ENCODE assay signal across 16 mouse cellular contexts in the genomic region with DNA sequence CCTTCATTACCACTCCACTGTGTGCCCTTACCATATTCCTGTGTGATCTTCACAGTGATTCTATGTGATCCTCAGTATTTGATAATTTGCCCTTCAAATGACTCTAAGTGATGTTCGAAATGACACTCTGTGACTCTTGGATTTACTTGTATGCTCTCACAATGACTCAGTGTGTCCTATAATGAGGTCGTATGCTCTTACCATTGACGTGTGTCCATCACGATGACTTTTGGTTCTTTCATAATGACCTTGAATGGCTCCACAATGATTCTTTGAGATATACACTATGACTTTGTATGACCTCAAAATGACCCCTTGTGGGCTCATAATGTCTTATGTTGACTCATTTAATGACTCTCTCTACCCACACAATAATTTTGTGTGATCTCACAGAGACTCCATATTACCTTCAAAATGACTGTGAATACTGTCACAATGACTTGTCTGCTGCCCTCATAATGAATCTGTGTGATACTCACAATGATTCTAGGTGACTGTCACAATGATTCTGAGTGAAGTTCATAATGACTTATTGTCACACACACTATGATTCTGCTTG.
DNase-seq lines count a peak whose midpoint lies in the region; TF ChIP-seq lines count a peak whose summit lies in the region.
"Had no signal": no experiment of that assay in that cellular context is flagged by ENCODE, and none has a peak within 500 bp of the region (broad histone marks: within the 10 kb centered on the region; RNA-seq: fewer than 3 reads in every experiment).

No protein-coding gene starts in this region.

- H3K4me1 ChIP-seq in CH12.LX (ENCODE audit: control insufficient read depth in 1 of 2, insufficient read depth in 2 of 2): peaks cover 0 to 8% of the 10 kb centered on the region in 2 experiments; a peak in 2 of 4 replicates

- dilution Hi-C loops in CH12.LX (cut with MboI; ENCODE audit: extremely low pct_ligation_motif_present, extremely low pct_unique_long_range_greater_than_20kb, low sequenced_read_pairs): no loop called here

- H3K36me3 ChIP-seq in CH12.LX (replicated peaks in 1 of 2; ENCODE audit: control insufficient read depth in 1 of 2, insufficient read depth in 1 of 2, low read length in 1 of 2): no peaks in the 10 kb centered on the region
- H3K36me3 ChIP-seq: G1E had no signal

- H3K4me3 ChIP-seq in CH12.LX (replicated peaks in 1 of 3; ENCODE audit: low read depth in 2 of 3, low read length in 2 of 3, poor library complexity in 1 of 3): no peak overlapping the region

- no peak overlapping the region for H3K4me2 ChIP-seq in CH12.LX (ENCODE audit: insufficient read depth, low read depth, poor library complexity, severe bottlenecking)

- no peaks in the 10 kb centered on the region for H3K9me3 ChIP-seq in CH12.LX (replicated peaks; ENCODE audit: low read length)
- H3K9me3 ChIP-seq: G1E had no signal

- H3K27ac ChIP-seq in CH12.LX (ENCODE audit: insufficient read depth, low read depth): no peak overlapping the region

- TF ChIP-seq EP300 in CH12.LX (IDR thresholded peaks at IDR 0.05; ENCODE audit: low read length): peak; percentile 85

- no peak for TF ChIP-seq CTCF in CH12.LX (conservative IDR thresholded peaks at IDR 0.05 in 1 of 2, IDR thresholded peaks at IDR 0.05 in 1 of 2; ENCODE audit: low read depth in 2 of 2, low read length in 2 of 2)

- H3K79me2 ChIP-seq in CH12.LX (replicated peaks; ENCODE audit: control insufficient read depth, extremely low read depth, insufficient read depth, poor library complexity, severe bottlenecking): no peaks in the 10 kb centered on the region

- no peak for TF ChIP-seq RAD21 in CH12.LX (IDR thresholded peaks at IDR 0.05; ENCODE audit: low read depth, low read length)

- peak; percentile 56 for DNase-seq in CH12.LX (ENCODE audit: extremely low read depth)
- no peak for DNase-seq in c-Kit-positive CD71-positive TER-119-positive erythroid progenitor cells, embryonic 14.5 days (ENCODE audit: low spot score)
- DNase-seq: adrenal gland, adult 2 months; adrenal gland, adult 8-10 months; adrenal gland, postnatal 10 days; adrenal gland, postnatal 14 days; adrenal gland, postnatal 25 days; adrenal gland, postnatal 36 days; B cell, adult 2 months; cerebellum, adult 11 months; cerebellum, adult 11-12 months; cerebellum, adult 18-20 months; cerebellum, adult 2 months; cerebellum, adult 8-10 months; cerebellum, adult 9-10 months had no signal

- H3K9ac ChIP-seq in CH12.LX (ENCODE audit: insufficient read depth, low read depth): no peak overlapping the region

- TF ChIP-seq POLR2A in CH12.LX (IDR thresholded peaks at IDR 0.05; ENCODE audit: low read depth, low read length): no peak

- in situ Hi-C loops in CH12.LX (cut with MboI; ENCODE audit: low pct_ligation_motif_present, low pct_unique_long_range_greater_than_20kb, low sequenced_read_pairs): no loop called here

- H3K27me3 ChIP-seq in CH12.LX (replicated peaks): no peaks in the 10 kb centered on the region

TF ChIP-seq in CH12.LX, 34 proteins besides CTCF, POLR2A, EP300 and RAD21:
- TF ChIP-seq MAX (IDR thresholded peaks at IDR 0.05; ENCODE audit: low read length) (0 out of 2 replicates have a peak, but pooled peaks have one; percentile 18), RCOR1 (conservative IDR thresholded peaks at IDR 0.05; ENCODE audit: low read depth, low read length) (peak; percentile 81; the same call in 1 of the 2 replicates), MXI1 (IDR thresholded peaks at IDR 0.05; ENCODE audit: low read depth, low read length) (no peak), TBP (conservative IDR thresholded peaks at IDR 0.05; ENCODE audit: low read depth, low read length) (no peak), MYC (IDR thresholded peaks at IDR 0.05; ENCODE audit: low read depth, low read length) (no peak), BHLHE40 (IDR thresholded peaks at IDR 0.05; ENCODE audit: low read depth, low read length) (peak; percentile 75), MAFK (IDR thresholded peaks at IDR 0.05; ENCODE audit: insufficient replicate concordance, low read length) (peak; percentile 58; the same call in 1 of the 2 replicates), UBTF (IDR thresholded peaks at IDR 0.05; ENCODE audit: low read depth, low read length) (peak; percentile 65; the same call in 1 of the 2 replicates), E2F4 (IDR thresholded peaks at IDR 0.05; ENCODE audit: insufficient replicate concordance, low read depth, low read length) (no peak), JUND (conservative IDR thresholded peaks at IDR 0.05; ENCODE audit: low read depth, low read length) (peak; percentile 91), GABPA (IDR thresholded peaks at IDR 0.05; ENCODE audit: insufficient replicate concordance, low read depth, low read length) (no peak), HCFC1 (IDR thresholded peaks at IDR 0.05; ENCODE audit: low read depth, low read length) (no peak), IRF4 (IDR thresholded peaks at IDR 0.05; ENCODE audit: low read depth, low read length) (peak; percentile 95), ZC3H11A (IDR thresholded peaks at IDR 0.05; ENCODE audit: low read depth, low read length) (no peak), CHD2 (IDR thresholded peaks at IDR 0.05; ENCODE audit: low read length) (peak; percentile 58; the same call in 1 of the 2 replicates), TCF12 (IDR thresholded peaks at IDR 0.05; ENCODE audit: low read depth, low read length) (peak; percentile 53), PAX5 (IDR thresholded peaks at IDR 0.05; ENCODE audit: low read length) (no peak), SIN3A (IDR thresholded peaks at IDR 0.05; ENCODE audit: low read length) (no peak), CHD1 (IDR thresholded peaks at IDR 0.05; ENCODE audit: low read depth, low read length) (no peak), ETS1 (conservative IDR thresholded peaks at IDR 0.05; ENCODE audit: low read depth, low read length) (peak; percentile 68), USF2 (conservative IDR thresholded peaks at IDR 0.05; ENCODE audit: low read depth, low read length) (no peak), ZMIZ1 (IDR thresholded peaks at IDR 0.05; ENCODE audit: low read depth, low read length) (no peak), ZNF384 (IDR thresholded peaks at IDR 0.05; ENCODE audit: low read depth, low read length) (no peak), KAT2A (IDR thresholded peaks at IDR 0.05; ENCODE audit: insufficient replicate concordance, low read length) (no peak), SMC3 (IDR thresholded peaks at IDR 0.05; ENCODE audit: low read depth, low read length) (no peak), MAZ (IDR thresholded peaks at IDR 0.05; ENCODE audit: low read depth, low read length) (no peak), USF1 (IDR thresholded peaks at IDR 0.05; ENCODE audit: low read depth, low read length) (no peak), MEF2A (IDR thresholded peaks at IDR 0.05; ENCODE audit: borderline replicate concordance, low read depth, low read length) (peak; percentile 70), JUN (IDR thresholded peaks at IDR 0.05; ENCODE audit: insufficient read depth, low read depth, low read length) (peak; percentile 90)
